ENCODE assay signal across 1 mouse cellular context in the genomic region with DNA sequence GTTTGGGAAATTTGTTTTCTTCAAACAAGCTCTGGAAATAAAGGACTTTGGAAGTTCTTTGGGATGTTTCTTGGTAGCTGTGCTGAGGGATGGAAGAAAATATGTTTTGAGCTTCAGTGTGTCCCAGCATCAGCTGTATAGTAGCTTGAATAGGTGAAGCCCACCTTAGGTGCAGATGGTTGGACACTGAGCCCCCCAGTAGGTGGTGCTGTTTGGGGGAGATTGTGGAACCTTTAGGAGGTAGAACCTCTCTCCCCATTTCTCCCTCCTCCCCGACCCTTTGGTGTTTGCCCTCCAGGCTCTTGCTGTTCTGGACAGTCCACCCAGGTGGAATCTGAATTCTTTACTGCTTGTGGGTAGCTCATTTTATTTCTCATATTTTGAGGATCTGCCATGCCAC.
TF ChIP-seq lines count a peak whose summit lies in the region.

No protein-coding gene starts in this region.

TF ChIP-seq in CH12.LX, 34 proteins besides CTCF, POLR2A, EP300 and RAD21:
- TF ChIP-seq NRF1 (IDR thresholded peaks at IDR 0.05; ENCODE audit: low read depth, low read length) (no peak), ZMIZ1 (IDR thresholded peaks at IDR 0.05; ENCODE audit: low read depth, low read length) (no peak), TBP (conservative IDR thresholded peaks at IDR 0.05; ENCODE audit: low read depth, low read length) (no peak), SMC3 (IDR thresholded peaks at IDR 0.05; ENCODE audit: low read depth, low read length) (peak; percentile 44)
TF ChIP-seq in CH12.LX: peak in this region for 1.
